Mouse (Mus musculus): ENCODE results near the gene Scgb1c1.

DNA sequence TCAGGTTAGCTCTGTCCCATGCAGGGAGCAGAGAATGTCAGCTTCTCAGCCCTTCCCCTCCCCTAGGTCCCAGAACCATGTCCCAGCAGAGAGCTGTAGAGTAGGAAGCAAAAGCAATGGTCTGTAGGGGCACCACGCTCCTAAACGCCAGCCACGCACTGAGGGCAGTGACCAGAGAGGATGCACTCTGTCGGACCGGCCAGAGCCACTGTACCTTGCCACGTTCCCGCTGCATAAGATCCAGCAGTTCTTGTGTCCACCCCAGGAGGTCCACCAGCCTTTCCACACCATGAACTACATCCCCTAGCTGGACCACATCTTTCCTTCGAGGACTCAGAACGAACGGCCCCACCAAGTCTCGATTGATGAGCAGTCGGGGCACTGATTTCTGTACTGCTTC lies 19.4 kb downstream of the Scgb1c1 start:
- TF ChIP-seq CTCF (IDR thresholded peaks at IDR 0.05; ENCODE audit: borderline replicate concordance, extremely low read depth, insufficient read depth, insufficient read length), result no peak
- TF ChIP-seq POLR2A (IDR thresholded peaks at IDR 0.05; ENCODE audit: borderline replicate concordance, extremely low read depth, insufficient read depth, insufficient read length, poor library complexity, severe bottlenecking), result no peak
